Mouse (Mus musculus): ENCODE data around the gene Zswim1.
"Not testable (repeated sequence)": the region's sequence is repeated elsewhere in the genome, so short reads cannot be mapped to it uniquely, and the experiment has no call there.

Zswim1 gene

DNA sequence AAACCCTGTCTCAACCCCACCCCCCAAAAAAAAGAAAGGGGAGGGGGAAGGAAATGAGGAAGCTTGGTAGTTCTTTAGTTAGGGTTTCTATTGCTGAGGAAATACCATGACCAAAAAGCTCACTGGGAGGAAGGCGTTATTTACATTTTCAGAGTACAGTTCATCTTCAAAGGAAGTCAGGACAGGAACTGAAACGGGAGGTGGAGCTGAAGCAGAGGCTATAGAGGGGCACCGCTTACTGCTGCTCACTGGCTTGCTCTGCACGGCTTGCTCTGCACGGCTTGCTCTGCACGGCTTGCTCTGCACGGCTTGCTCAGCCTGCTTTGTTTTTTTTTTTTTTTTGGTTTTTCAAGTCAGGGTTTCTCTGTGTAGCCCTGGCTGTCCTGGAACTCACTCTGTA, 46.0 kb downstream of the Zswim1 start:
- no peak for DNase-seq

DNA sequence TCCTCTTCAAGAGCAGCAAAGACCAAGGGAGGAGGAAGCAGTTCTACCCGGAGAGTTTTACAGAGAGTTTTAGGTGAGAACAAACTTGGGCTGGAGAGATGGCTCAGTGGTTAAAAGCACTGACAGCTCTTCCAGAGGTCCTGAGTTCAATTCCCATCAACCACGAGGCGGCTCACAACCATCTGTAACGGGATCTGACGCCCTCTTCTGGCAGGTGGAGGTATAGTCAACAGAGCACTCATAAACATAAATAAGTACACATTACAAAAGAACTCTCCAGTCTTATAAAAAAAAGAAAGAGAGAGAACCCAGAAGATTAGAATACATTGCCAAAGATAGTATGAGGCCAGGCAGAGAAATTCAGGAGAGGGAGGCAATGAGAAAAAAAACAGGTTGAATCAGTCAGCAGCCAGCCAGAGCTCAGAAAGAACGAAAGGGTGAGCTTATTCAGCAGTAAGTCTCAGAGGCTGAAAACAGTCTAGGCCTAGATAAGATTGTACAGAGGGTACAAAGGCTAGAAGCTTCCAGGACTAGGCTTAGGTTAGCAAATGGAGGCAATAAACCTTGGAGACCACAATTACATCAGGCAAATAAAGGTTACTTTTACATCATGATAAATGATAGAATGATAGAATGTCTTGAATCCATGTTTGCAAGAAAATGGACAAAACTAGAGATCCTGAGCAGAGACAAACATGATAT, 49.3 kb downstream of the Zswim1 start:
- no peak for DNase-seq

DNA sequence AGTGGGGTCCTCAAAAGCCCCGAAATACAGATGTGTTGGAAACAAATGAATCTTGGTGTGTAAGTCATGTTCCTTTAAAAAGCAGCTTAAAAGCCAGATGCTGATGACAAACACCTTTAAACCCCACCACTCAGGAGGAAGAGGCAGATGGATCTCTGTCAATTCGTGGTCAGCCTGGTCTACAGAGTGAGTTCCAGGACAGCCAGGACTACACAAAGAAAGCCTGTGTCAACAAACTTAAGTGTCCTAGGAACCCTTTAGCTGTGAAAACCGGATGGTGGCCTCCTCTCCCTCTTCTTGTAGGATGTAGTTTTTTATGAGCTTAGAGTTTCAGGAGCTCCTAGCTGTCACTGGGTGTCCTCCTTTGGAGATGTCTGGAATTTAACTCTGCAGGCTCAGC, 51.1 kb downstream of the Zswim1 start:
- no peak for DNase-seq

DNA sequence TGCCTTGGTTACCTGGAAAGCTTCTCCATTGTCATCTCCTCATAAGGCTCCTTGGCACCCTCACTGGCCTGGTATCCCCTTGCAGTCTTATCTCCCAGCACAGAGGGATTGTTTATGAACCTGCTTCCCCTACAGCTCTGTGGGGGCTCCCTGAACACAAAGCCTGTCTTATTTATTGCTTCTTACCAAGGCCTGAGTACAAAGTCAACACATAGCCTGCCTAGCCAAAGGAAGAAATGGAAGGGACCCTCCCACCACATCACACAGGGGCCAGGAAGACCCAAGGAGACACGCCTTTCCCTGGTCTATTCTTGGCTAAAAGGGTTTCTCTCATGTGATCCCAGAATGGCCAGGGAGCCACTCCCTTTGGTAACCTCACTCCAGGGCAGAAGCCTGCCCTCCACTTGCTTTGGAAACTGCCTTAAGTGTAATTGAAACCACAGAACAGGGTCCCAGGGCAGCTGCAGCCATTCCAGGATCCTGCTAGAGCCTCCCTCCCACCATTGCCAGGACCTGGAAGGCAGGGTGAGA, 51.8 kb downstream of the Zswim1 start:
- peak; percentile 51 to 69 for DNase-seq

DNA sequence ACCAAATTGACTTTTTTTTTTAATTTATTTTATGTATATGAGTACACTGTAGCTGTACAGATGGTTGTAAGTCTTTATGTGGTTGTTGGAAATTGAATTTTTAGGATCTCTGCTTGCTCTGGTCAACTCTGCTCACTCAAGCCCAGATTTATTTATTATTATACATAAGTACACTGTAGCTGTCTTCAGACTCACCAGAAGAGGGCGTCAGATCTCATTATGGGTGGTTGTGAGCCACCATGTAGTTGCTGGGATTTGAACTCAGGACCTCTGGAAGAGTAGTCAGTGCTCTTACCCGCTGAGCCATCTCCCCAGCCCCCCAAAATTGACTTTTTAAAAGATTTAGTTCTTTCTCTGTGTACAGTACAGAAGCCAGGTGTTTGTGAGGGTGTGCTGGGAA, 53.2 kb downstream of the Zswim1 start:
- DNase-seq = not testable (repeated sequence)

All from kidney, postnatal 36 days (tissue).